Mouse (Mus musculus): ENCODE results near the gene Pacsin3.

- TF ChIP-seq POLR2A (IDR thresholded peaks at IDR 0.05; ENCODE audit: extremely low read depth, insufficient read depth, low read length) (no peak), CTCF (IDR thresholded peaks at IDR 0.05; ENCODE audit: low read depth, low read length) (peak; percentile 75)
Measured at GRCm38 (mm10) chr2:91278749-91279371, 23.1 kb downstream of the Pacsin3 start.

Measured in liver, adult 2 months (tissue).